In genomic region chr14:12531101-12531500, GRCm38 (mm10) we compare ENCODE assay signal across 10 mouse cellular contexts.
DNase-seq lines count a peak whose midpoint lies in the region; ATAC-seq lines count a peak whose summit lies in the region.
"Had no signal": no experiment of that assay in that cellular context is flagged by ENCODE, and none has a peak within 500 bp of the region (broad histone marks: within the 10 kb centered on the region; RNA-seq: fewer than 3 reads in every experiment).

No protein-coding gene starts in this region.

- H3K9me3 ChIP-seq in neural tube, embryonic 11.5 days (ENCODE audit: control insufficient read depth, low read length), result no peaks in the 10 kb centered on the region
- no peaks in the 10 kb centered on the region for H3K9me3 ChIP-seq in hindbrain, embryonic 15.5 days
- no peaks in the 10 kb centered on the region for H3K9me3 ChIP-seq in lung, embryonic 16.5 days (ENCODE audit: control insufficient read depth, low read length)
- H3K9me3 ChIP-seq: embryonic facial prominence, embryonic 13.5 days; liver, embryonic 13.5 days had no signal

- ATAC-seq in neural tube, embryonic 11.5 days (ENCODE audit: insufficient read depth, low FRiP score, low TSS enrichment), result no peak
- ATAC-seq in hindbrain, embryonic 15.5 days (ENCODE audit: low FRiP score, low read depth), result peak; percentile 67
- ATAC-seq in lung, embryonic 16.5 days (ENCODE audit: low read depth), result 0 out of 2 replicates have a peak, but pooled peaks have one; percentile 36
- no peak for ATAC-seq in activated CD4-positive, CD25-positive, alpha-beta regulatory T cell, adult 4 months

- H3K36me3 ChIP-seq in neural tube, embryonic 11.5 days (ENCODE audit: control insufficient read depth, insufficient read depth, low read length), result no peaks in the 10 kb centered on the region
- peaks cover 9% of the 10 kb centered on the region for H3K36me3 ChIP-seq in hindbrain, embryonic 15.5 days
- H3K36me3 ChIP-seq in lung, embryonic 16.5 days (ENCODE audit: control insufficient read depth, insufficient read depth, low read length), result no peaks in the 10 kb centered on the region
- H3K36me3 ChIP-seq: embryonic facial prominence, embryonic 13.5 days; liver, embryonic 13.5 days had no signal

- no peak overlapping the region for H3K27ac ChIP-seq in neural tube, embryonic 11.5 days (ENCODE audit: low read depth, low read length)
- H3K27ac ChIP-seq in hindbrain, embryonic 15.5 days (replicated peaks), result no peak overlapping the region
- H3K27ac ChIP-seq in lung, embryonic 16.5 days (ENCODE audit: low read length), result no peak overlapping the region
- H3K27ac ChIP-seq: embryonic facial prominence, embryonic 13.5 days; liver, embryonic 13.5 days had no signal

- peak; percentile 27 for DNase-seq in adrenal gland, adult 2 months
- DNase-seq in adrenal gland, adult 18-20 months (ENCODE audit: low spot score in 2 of 2), result no peak
- DNase-seq in neural tube, embryonic 11.5 days (ENCODE audit: low spot score), result peak; percentile 19
- no peak for DNase-seq in neural tube, embryonic 10.5 days (ENCODE audit: extremely low spot score, low spot score)
- DNase-seq in thymus, postnatal 4 days, result no peak
- DNase-seq: liver, embryonic 13.5 days had no signal

- no peak overlapping the region for H3K4me2 ChIP-seq in neural tube, embryonic 11.5 days (ENCODE audit: low read depth)
- no peak overlapping the region for H3K4me2 ChIP-seq in hindbrain, embryonic 15.5 days
- H3K4me2 ChIP-seq in lung, embryonic 16.5 days (ENCODE audit: low read depth, low read length), result no peak overlapping the region
- H3K4me2 ChIP-seq: embryonic facial prominence, embryonic 13.5 days; liver, embryonic 13.5 days had no signal

- no peak overlapping the region for H3K4me3 ChIP-seq in neural tube, embryonic 11.5 days (ENCODE audit: low read depth, low read length)
- H3K4me3 ChIP-seq in hindbrain, embryonic 15.5 days, result no peak overlapping the region
- H3K4me3 ChIP-seq in lung, embryonic 16.5 days (ENCODE audit: low read length), result no peak overlapping the region
- H3K4me3 ChIP-seq: embryonic facial prominence, embryonic 13.5 days; liver, embryonic 13.5 days had no signal

- no peak overlapping the region for H3K9ac ChIP-seq in neural tube, embryonic 11.5 days (ENCODE audit: low read length)
- no peak overlapping the region for H3K9ac ChIP-seq in hindbrain, embryonic 15.5 days
- no peak overlapping the region for H3K9ac ChIP-seq in lung, embryonic 16.5 days (ENCODE audit: low read length)
- H3K9ac ChIP-seq: embryonic facial prominence, embryonic 13.5 days; liver, embryonic 13.5 days had no signal

- WGBS in neural tube, embryonic 11.5 days, result 29% methylated on average over 1 of the region's 1 CpGs
- 19% methylated on average over 1 of the region's 1 CpGs for WGBS in hindbrain, embryonic 15.5 days
- WGBS in lung, embryonic 16.5 days, result 9% methylated on average over 1 of the region's 1 CpGs

- H3K27me3 ChIP-seq in neural tube, embryonic 11.5 days (ENCODE audit: control insufficient read depth, insufficient read depth, low read length), result no peaks in the 10 kb centered on the region
- no peaks in the 10 kb centered on the region for H3K27me3 ChIP-seq in hindbrain, embryonic 15.5 days
- H3K27me3 ChIP-seq in lung, embryonic 16.5 days (ENCODE audit: control insufficient read depth, insufficient read depth, low read depth, low read length), result no peaks in the 10 kb centered on the region
- H3K27me3 ChIP-seq: liver, embryonic 13.5 days had no signal

- no peaks in the 10 kb centered on the region for H3K4me1 ChIP-seq in neural tube, embryonic 11.5 days (ENCODE audit: control insufficient read depth, insufficient read depth, low read length)
- H3K4me1 ChIP-seq in hindbrain, embryonic 15.5 days (replicated peaks), result peaks cover 6% of the 10 kb centered on the region; the same call in 1 of the 2 replicates
- no peaks in the 10 kb centered on the region for H3K4me1 ChIP-seq in lung, embryonic 16.5 days (replicated peaks; ENCODE audit: control insufficient read depth, insufficient read depth, low read length)
- H3K4me1 ChIP-seq: embryonic facial prominence, embryonic 13.5 days; liver, embryonic 13.5 days had no signal

Comparison
In these comparisons a context has a peak if more than half of its experiments do, and no peak if none do; other contexts are left out.
1. DNase-seq: peak in adrenal gland, adult 2 months (single experiment) and neural tube, embryonic 11.5 days (single experiment); none in adrenal gland, adult 18-20 months (0 of 2), neural tube, embryonic 10.5 days (single experiment) and thymus, postnatal 4 days (single experiment).
2. ATAC-seq: peak in hindbrain, embryonic 15.5 days (single experiment) and lung, embryonic 16.5 days (single experiment); none in neural tube, embryonic 11.5 days (single experiment) and activated CD4-positive, CD25-positive, alpha-beta regulatory T cell, adult 4 months (single experiment).